Mouse (Mus musculus): Measurements from ENCODE around the gene Fcmr.

The Fcmr gene

DNA sequence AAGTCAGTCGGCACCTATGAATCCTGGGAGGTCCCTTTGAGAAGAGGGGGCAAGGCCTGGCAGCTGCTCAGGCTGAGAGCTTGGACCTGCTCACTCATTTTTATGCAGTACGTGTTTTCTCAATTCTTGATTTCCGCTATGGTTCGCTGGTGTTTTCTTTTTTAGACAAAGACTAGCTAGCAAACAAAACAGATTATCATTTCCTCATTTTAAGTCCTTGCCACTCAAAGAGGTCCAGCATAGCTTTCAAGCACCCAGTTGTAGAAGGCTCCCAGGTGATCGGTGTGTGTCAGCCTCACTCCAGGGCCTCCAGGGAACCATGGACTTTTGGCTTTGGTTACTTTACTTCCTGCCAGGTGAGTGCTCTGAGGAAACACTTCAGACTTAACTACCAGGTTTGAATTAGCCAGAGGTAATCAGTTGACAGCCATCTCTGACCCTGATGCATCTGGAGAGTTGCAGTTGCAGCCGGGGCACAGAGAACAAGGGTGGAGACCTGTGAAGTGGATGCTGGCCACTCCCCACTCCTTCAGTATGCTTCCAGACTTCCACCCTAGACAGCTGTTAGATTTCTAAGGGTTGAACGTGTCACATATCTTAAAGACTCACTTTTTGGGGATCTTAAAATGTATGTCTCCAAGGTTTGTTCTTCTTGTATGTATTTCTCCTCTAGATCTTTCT, at the start of gene Fcmr:
Fcmr (plus strand) TSS at position 129 of the 681 bp plus-strand sequence.
- no peak for DNase-seq

DNA sequence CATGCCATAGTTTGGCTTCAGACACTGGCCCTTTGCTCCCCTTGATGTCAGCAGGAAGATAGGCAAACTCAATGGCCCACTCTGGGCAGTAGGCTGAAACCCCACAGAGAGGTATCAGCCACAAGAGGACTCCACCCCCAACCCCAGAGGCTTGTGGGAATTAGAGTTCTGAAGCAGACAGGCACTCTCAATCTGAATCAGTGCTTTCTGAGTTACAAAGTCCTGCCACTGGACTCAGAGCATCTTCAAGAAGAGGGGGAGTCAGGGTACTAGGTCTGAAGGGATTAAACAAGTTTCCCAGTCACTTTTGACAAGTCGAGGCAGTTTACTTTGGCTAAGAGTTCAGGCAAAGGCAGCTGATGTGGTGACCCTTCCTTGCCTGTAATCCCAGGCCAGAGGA, 45.7 kb upstream of the Fcmr start:
- no peak for DNase-seq

- DNase-seq: no peak
Observed at GRCm38 (mm10) chr1:130820316-130821148, 44.9 kb upstream of the Fcmr start.

GRCm38 (mm10) chr1:130821149-130821471, 44.4 kb upstream of the Fcmr start:
- DNase-seq: no peak

DNA sequence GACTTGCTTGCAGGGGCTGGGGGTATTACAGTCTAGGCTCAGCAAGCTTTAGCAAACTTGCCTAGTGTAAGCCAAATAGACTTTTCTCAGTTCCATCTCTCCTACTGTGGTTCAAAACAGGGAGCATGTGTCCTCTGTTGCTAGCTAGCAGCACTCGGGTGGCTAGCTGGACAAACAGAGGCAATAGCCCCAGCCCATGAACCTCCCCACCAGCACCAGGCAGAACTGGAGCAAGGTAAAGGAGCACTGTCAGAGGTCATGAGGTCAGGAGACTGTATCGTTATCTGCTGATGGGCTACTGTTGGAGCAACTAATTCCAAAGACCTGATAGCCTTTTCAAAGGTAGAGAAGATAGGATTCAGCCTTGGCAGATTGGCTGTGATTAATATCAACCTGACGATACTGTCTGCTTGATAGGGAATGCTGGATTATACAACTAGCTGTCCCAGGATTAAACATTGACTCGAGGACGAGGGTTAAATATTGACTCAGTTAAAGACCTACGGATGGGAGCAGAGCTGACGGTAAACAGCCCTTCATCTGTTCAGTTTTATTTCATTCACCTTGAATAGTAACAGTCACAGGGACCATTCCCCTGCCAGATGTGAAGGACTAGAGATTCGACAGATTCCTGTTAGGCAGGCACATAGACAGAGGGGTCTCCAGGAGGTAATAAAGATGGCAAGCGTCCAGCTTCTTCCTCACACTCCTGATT, 43.4 kb upstream of the Fcmr start:
- no peak for DNase-seq

DNA sequence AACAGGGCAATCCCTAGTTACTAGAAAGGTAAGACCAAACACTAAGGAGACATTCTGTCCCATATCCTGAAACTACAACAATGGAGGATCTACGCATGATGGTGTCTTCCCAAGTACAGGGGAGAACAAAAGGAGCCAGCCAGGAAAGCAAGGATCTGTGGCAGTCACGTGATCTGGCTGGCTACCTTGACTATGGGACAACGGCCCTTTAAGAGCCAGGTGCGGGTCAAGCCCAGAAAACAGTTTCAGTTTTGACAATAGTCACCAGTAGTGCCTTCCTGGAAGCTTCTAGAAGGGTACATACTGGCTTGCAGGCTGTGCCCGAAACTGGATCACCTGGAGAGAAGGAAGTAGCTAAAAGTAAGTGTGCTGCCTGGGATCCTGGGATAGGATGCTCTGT, 39.0 kb upstream of the Fcmr start, which contains the start of gene Pigr:
Pigr (plus strand) TSS at position 237 of the 400 bp plus-strand sequence.
- no peak for DNase-seq

DNA sequence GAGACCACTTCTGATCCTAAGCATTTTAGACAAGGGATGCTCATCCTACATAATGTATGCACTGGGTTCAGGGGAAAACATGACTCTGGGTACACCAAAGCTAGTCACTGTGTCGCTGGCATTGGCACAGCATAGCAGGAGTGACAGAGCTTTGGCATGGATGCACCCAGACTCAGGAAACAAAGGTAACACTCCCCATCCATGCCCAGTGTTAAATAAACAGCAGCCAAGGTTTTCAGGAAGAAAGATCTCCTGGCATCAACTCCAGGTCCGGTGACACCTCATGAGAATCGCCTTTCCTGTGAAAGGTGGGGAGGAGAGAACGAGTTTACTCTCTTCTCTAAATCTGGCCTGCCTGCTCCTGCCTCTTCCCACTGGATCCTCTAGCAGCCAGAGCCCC, 36.8 kb upstream of the Fcmr start:
- no peak for DNase-seq

DNA sequence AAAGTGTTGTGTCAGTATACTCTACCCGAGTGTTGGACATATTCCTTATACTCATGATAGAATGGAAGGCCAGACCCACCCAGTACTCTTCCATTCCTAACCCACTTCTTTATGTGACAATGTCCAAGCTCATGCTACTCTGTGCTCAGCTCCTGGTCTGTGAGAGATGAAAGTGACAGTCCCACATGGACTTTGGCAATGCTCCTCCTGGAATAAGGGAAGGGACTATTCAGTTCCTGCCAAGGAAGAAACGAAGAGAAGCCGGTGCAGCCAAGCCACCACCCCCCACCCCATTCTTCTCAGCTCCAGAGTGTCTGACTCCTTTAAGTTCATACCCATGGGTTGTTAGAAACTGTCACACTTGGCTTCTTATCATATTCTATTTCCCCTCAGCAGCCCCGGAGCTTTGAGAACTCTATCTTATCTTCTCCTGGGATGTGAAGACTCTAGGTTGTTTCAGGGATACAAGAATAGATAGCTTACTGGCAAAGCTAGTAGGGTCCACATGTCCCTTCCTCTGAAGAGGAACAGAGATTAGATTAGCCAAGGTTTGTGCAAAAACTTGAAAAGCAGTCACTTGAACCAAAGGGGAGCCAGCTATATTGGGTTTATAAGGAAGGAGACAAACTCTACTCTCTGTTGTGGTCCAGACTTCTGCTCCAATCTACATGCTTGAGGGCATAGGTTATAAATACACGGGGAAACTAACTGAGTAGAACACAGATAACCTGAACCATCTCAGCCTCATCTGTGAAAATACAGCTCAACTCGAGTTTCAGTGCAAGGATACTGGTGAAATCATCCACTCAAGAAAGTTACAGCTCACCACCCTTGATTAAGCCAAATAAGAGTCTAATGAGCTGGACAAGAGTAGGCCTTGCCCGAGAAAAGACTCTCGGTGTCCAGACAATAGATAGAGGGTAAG, 35.3 kb upstream of the Fcmr start:
- no peak for DNase-seq

- no peak for DNase-seq
Observed at GRCm38 (mm10) chr1:130832230-130833149, 33.0 kb upstream of the Fcmr start.

GRCm38 (mm10) chr1:130835161-130835936, 30.1 kb upstream of the Fcmr start:
- DNase-seq: peak; percentile 63

DNA sequence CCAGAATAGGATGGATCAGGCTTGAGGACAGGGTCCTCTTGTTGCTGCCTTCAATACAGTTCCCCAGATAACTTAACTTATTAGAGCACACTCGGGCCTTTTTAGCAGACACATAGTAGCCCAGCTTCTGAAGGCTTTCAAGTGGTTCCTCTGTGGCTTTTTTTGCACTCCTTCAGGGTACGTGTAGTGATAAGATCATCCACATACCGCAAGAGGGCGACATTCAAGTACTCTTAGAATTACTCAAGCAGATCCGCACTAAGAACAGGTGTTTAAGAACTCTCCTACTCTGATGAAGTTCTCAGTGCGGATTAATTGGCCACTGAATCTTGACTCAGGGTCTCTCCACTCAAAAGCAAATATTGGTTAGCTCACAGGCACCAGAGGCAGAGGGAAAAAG, 27.2 kb upstream of the Fcmr start:
- DNase-seq: no peak

- DNase-seq: no peak
Observed at GRCm38 (mm10) chr1:130840599-130841379, 24.7 kb upstream of the Fcmr start.

DNA sequence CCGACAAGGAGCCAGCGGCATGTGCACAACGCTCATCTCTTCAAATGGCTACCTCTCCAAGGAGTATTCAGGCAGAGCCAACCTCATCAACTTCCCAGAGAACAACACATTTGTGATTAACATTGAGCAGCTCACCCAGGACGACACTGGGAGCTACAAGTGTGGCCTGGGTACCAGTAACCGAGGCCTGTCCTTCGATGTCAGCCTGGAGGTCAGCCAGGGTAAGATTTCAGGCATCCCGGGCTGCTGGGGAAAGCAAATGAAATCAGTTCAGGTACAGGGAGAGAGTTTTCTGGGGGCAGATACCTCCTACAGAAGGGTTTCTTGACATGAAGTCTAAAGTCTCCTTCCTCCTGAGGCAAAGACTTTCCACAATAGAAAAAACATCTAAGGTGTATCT, 23.8 kb upstream of the Fcmr start:
- no peak for DNase-seq

DNA sequence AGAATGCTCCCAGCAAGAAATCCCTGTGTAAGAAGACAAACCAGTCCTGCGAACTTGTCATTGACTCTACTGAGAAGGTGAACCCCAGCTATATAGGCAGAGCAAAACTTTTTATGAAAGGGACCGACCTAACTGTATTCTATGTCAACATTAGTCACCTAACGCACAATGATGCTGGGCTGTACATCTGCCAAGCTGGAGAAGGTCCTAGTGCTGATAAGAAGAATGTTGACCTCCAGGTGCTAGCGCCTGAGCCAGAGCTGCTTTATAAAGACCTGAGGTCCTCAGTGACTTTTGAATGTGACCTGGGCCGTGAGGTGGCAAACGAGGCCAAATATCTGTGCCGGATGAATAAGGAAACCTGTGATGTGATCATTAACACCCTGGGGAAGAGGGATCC, 21.0 kb upstream of the Fcmr start:
- DNase-seq: no peak

DNA sequence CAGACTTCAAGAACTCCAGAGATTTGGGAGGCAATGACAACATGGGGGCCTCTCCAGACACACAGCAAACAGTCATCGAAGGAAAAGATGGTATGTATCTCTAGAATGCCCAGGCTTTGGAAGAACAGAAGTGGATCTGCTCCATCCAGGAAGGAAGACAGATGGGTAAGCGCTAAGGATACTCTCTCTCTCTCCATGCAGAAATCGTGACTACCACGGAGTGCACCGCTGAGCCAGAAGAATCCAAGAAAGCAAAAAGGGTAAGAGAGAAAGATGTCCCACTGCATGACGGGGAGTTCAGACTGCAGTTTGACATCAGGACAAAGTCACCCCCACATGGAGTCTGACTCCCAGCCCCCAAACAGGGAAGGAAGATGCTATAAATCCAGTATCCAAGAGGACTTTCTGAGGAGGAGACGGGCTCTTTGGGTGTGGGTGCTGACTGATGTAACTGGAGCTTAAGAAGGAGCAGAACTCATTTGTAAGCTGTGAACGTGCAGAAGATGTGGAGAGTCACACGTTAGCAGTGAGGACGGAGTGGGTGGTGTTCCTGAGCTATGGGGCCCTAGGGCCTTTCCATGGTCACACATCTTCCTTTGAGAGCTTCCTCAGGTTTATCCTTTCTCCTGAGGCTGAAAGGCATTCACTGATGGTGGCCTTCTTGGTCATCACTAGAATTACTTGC, 15.8 kb upstream of the Fcmr start:
- peak; percentile 5 for DNase-seq

- no peak for DNase-seq
Observed at GRCm38 (mm10) chr1:130850405-130850804, 15.1 kb upstream of the Fcmr start.

DNA sequence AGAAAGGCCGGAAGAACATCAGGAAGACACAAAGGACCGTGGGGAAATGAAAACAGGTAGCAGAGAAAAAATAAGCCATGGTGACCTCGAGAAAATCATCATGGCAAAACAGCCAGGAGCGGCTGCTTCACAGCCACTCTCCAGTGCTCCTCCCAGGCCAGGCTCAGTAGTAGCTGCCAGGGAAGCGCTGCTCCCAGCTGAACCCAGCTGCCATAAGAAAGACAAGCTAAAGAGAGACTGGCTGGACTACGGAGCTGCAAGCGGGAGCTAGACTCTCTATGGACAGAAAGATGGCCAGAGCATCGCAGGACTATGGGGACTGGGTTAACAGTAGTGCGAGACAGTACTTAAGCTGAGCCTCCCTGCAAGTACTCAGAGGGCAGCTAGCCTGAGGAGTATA, 10.7 kb upstream of the Fcmr start:
- no peak for DNase-seq

DNA sequence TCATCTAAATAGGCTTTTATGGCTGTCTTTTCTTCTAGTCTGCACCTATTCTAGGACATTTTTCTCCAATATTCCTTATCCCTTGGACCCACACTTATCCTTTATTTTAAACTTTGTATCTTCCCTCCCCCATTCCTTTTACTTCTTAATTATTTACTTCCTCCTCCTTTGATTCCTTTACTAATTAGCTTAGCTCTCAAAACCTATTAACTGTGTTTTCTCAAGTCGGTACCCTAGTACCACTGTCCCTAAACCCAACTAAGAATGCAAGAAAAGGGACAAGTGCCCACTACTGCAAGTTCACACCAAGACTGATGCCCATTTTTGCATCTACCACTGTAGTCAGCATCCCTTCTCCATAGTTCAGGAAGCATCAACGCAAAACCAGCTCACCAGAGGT, 9.7 kb upstream of the Fcmr start:
- DNase-seq: no peak

GRCm38 (mm10) chr1:130857456-130857855, 8.0 kb upstream of the Fcmr start:
- DNase-seq: no peak
